Mouse (Mus musculus) limb, embryonic 11.5 days (tissue): Measurements from ENCODE around the gene Gm20696. TPM values are rescaled to one million over a fixed set of nuclear protein-coding genes. Genes with fewer than 3 reads are reported as not detected.

ENCODE experiments used
- ATAC-seq: fragments of 200-750 bp; cut with Nextera tagmentation; 2 replicates; pipeline ENCODE4 v1.8.0; 2017; ENCODE audit warnings: low read depth; ENCODE audit not compliant: insufficient number of reproducible peaks, low FRiP score, low TSS enrichment
- DNase-seq: peaks from one replicate; pipeline ENCODE4 v3.0.0-alpha.2; 2015; ENCODE audit warnings: low spot score
- H3K27ac ChIP-seq: fragments of 300-500 bp; sonication (generic); replicated peaks from 2 replicates; pipeline ENCODE4 v1.5.1; 2014; ENCODE audit warnings: low read depth, mild to moderate bottlenecking, low read length
- H3K27me3 ChIP-seq: fragments of 300-500 bp; sonication (generic); 2 replicates; pipeline ENCODE4 v1.6.1; 2014; ENCODE audit warnings: mild to moderate bottlenecking, low read length, mixed read lengths; ENCODE audit not compliant: control insufficient read depth, insufficient read depth
- H3K36me3 ChIP-seq: fragments of 300-500 bp; sonication (generic); 2 replicates; pipeline ENCODE4 v1.6.1; 2014; ENCODE audit warnings: mild to moderate bottlenecking, low read length, moderate library complexity, mixed read lengths; ENCODE audit not compliant: control insufficient read depth, insufficient read depth
- H3K4me1 ChIP-seq: fragments of 300-500 bp; sonication (generic); 2 replicates; pipeline ENCODE4 v1.6.1; 2014; ENCODE audit warnings: low read length, mixed read lengths; ENCODE audit not compliant: control insufficient read depth, insufficient read depth
- H3K4me2 ChIP-seq: fragments of 300-500 bp; sonication (generic); 2 replicates; pipeline ENCODE4 v1.6.1; 2014; ENCODE audit warnings: low read depth, mild to moderate bottlenecking, moderate library complexity; ENCODE audit not compliant: severe bottlenecking
- H3K4me3 ChIP-seq: fragments of 300-500 bp; sonication (generic); 2 replicates; pipeline ENCODE4 v1.5.1; 2014; ENCODE audit warnings: low read depth, low read length
- H3K9ac ChIP-seq: fragments of 300-500 bp; sonication (generic); 2 replicates; pipeline ENCODE4 v1.6.1; 2014; ENCODE audit warnings: mild to moderate bottlenecking, low read length
- H3K9me3 ChIP-seq: fragments of 300-500 bp; sonication (generic); 2 replicates; pipeline ENCODE4 v1.6.1; 2016; ENCODE audit warnings: low read length; ENCODE audit not compliant: control insufficient read depth
- WGBS: fragments of 180-500 bp; shearing (Covaris S2); extraction: QIAGEN DNeasy Blood & Tissue Kit; methylation state at CpG from one replicate; pipeline ENCODE4 v1.1.7; 2014; 5-methylcytosine and 5-hydroxymethylcytosine counted together
- polyA plus RNA-seq: library from polyadenylated mRNA; unstranded; fragments of >200 nt; fragmentation: Nextera tagmentation; extraction: Ambion mirVana; gene quantifications from 2 replicates; pipeline ENCODE4 v1.2.1, GENCODE M21; 2014

Gene Gm20696
- 3.1 and 4.0 TPM in 2 replicates for polyA plus RNA-seq

- ATAC-seq (peak; percentile 81), DNase-seq (peak; percentile 73)
- Histone ChIP-seq H3K27ac (peak within 1 kb of the TSS; percentile 51), H3K4me1 (peaks cover 19% of the 10 kb centered on the region), H3K36me3 (no peaks in the 10 kb centered on the region), H3K4me2 (peak within 1 kb of the TSS; percentile 90), H3K27me3 (no peaks in the 10 kb centered on the region), H3K4me3 (peak within 1 kb of the TSS; percentile 75), H3K9me3 (no peaks in the 10 kb centered on the region), H3K9ac (peak within 1 kb of the TSS; percentile 82)
- WGBS: under 1% methylated on average over 63 of the region's 75 CpGs
Observed at GRCm38 (mm10) chr6:99666318-99667171, at the start of gene Gm20696, which contains the start of gene Eif4e3. Gene Gm20696 (minus strand): TSS chr6:99666797. Gene Eif4e3 (minus strand): TSS chr6:99666771.

- Histone ChIP-seq H3K27me3 (no peaks in the 10 kb centered on the region; the same call in 1 of the 2 replicates), H3K9ac (no peak overlapping the region), H3K4me2 (no peak overlapping the region), H3K27ac (no peak overlapping the region), H3K9me3 (no peaks in the 10 kb centered on the region), H3K4me3 (no peak overlapping the region), H3K4me1 (no peaks in the 10 kb centered on the region), H3K36me3 (no peaks in the 10 kb centered on the region)
- no peak for ATAC-seq
- DNase-seq: no peak
- whole genome bisulfite sequencing: 72% methylated on average over 6 of the region's 6 CpGs
Observed at GRCm38 (mm10) chr6:99715913-99716312, 49.3 kb upstream of the Gm20696 start.

GRCm38 (mm10) chr6:99715191-99715590 lies 48.6 kb upstream of the Gm20696 start:
- no peaks in the 10 kb centered on the region for H3K9me3 ChIP-seq
- H3K9ac ChIP-seq: no peak overlapping the region
- WGBS: 55% methylated on average over 6 of the region's 6 CpGs
- H3K4me1 ChIP-seq: no peaks in the 10 kb centered on the region
- no peak overlapping the region for H3K27ac ChIP-seq
- no peaks in the 10 kb centered on the region; the same call in 1 of the 2 replicates for H3K27me3 ChIP-seq
- no peak overlapping the region for H3K4me2 ChIP-seq
- ATAC-seq (no peak), DNase-seq (no peak)
- H3K4me3 ChIP-seq: no peak overlapping the region
- no peaks in the 10 kb centered on the region for H3K36me3 ChIP-seq

- Histone ChIP-seq H3K9ac (no peak overlapping the region), H3K27me3 (no peaks in the 10 kb centered on the region; the same call in 1 of the 2 replicates), H3K4me2 (no peak overlapping the region), H3K36me3 (no peaks in the 10 kb centered on the region), H3K27ac (no peak overlapping the region), H3K4me3 (no peak overlapping the region), H3K9me3 (no peaks in the 10 kb centered on the region), H3K4me1 (no peaks in the 10 kb centered on the region)
- no peak for ATAC-seq
- WGBS: 83% methylated on average over 5 of the region's 5 CpGs
- no peak for DNase-seq
Observed at GRCm38 (mm10) chr6:99713256-99713655, 46.7 kb upstream of the Gm20696 start.

- H3K9me3 ChIP-seq: no peaks in the 10 kb centered on the region
- H3K27ac ChIP-seq: no peak overlapping the region
- H3K9ac ChIP-seq: no peak overlapping the region; the same call in 1 of the 2 replicates
- no peaks in the 10 kb centered on the region; the same call in 1 of the 2 replicates for H3K27me3 ChIP-seq
- no peak for DNase-seq
- no peak overlapping the region for H3K4me3 ChIP-seq
- no peaks in the 10 kb centered on the region for H3K4me1 ChIP-seq
- H3K36me3 ChIP-seq: no peaks in the 10 kb centered on the region
- WGBS: 58% methylated on average over 11 of the region's 11 CpGs
- no peak for ATAC-seq
- no peak overlapping the region for H3K4me2 ChIP-seq
Observed at GRCm38 (mm10) chr6:99711576-99712101, 45.0 kb upstream of the Gm20696 start.

GRCm38 (mm10) chr6:99700484-99700883 lies 33.9 kb upstream of the Gm20696 start:
- H3K9ac ChIP-seq: no peak overlapping the region
- no peak overlapping the region for H3K4me3 ChIP-seq
- H3K27me3 ChIP-seq: 0 out of 2 replicates have a peak, but pooled peaks cover 8% of the 10 kb centered on the region
- ATAC-seq (no peak), DNase-seq (no peak)
- peaks cover 3% of the 10 kb centered on the region; the same call in 1 of the 2 replicates for H3K4me1 ChIP-seq
- H3K27ac ChIP-seq: no peak overlapping the region
- no peak overlapping the region for H3K4me2 ChIP-seq
- 60% methylated on average over 3 of the region's 3 CpGs for WGBS
- H3K9me3 ChIP-seq: no peaks in the 10 kb centered on the region
- no peaks in the 10 kb centered on the region for H3K36me3 ChIP-seq

GRCm38 (mm10) chr6:99692916-99693841 lies 26.6 kb upstream of the Gm20696 start:
- Histone ChIP-seq H3K27me3 (peaks cover 47% of the 10 kb centered on the region), H3K4me1 (peaks cover 8% of the 10 kb centered on the region; the same call in 1 of the 2 replicates), H3K9ac (peak overlapping the region; percentile 77), H3K36me3 (no peaks in the 10 kb centered on the region), H3K4me3 (peak overlapping the region; percentile 63), H3K27ac (no peak overlapping the region), H3K9me3 (no peaks in the 10 kb centered on the region), H3K4me2 (peak overlapping the region; percentile 88)
- 1% methylated on average over 91 of the region's 110 CpGs for WGBS
- DNase-seq: peak; percentile 66
- peak; percentile 21; the same call in 1 of the 2 replicates for ATAC-seq
